Mouse (Mus musculus): ENCODE results near the gene Tmem100.

Tmem100 gene

GRCm38 (mm10) chr11:90029841-90030398 is at the start of gene Tmem100:
Gene Tmem100, plus strand, starts transcription at chr11:90030348.
- DNase-seq, result no peak

- DNase-seq, result no peak
These were observed 47.2 kb upstream of the Tmem100 start for GRCm38 (mm10) chr11:89982918-89983317.

- DNase-seq, result no peak
These were observed 45.7 kb upstream of the Tmem100 start for GRCm38 (mm10) chr11:89984436-89984835.

GRCm38 (mm10) chr11:89985200-89986187 is 44.7 kb upstream of the Tmem100 start:
- DNase-seq, result no peak

DNA sequence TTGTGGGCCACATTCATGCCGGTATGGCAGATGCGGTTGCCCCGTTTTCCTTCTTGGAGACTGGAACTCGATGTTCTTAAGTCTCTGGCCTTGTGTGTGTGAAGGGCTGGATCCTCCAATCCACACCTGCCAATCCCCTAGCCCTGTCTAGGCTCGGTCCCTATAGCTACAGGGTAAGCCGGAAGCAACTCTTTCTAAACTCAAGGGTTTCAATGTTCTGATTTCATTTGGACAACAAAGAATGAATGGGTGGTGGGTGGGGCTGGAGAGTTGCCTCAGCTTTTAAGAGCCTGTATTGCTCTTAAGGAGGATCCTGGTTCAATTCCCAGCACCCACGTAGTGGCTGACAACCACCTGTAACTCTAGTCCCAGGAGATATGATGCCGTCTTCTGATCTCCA is 43.6 kb upstream of the Tmem100 start:
- no peak for DNase-seq

- peak; percentile 34 for DNase-seq
These were observed 41.1 kb upstream of the Tmem100 start for GRCm38 (mm10) chr11:89988936-89989589.

- DNase-seq, result no peak
These were observed 38.5 kb upstream of the Tmem100 start for GRCm38 (mm10) chr11:89991661-89992060.

DNA sequence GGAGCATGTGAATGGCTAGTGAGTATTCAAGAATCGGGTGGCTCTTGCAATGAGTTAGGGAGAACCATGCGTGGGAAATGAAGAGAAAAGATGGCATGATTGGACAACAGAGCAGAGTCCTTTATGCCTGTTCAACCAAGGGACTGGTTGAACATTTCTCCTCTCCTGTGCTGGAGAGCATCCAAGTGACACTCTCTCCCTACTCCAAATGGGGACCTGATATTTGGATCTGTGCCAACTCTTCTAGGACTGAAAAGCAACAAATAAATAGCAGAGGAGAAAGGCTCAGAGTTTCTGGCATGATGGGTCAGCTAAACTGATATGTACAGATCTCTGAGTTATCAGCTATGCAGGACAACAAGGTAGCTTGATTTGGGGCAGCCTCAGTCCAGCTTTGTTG is 35.4 kb upstream of the Tmem100 start:
- DNase-seq, result no peak

DNA sequence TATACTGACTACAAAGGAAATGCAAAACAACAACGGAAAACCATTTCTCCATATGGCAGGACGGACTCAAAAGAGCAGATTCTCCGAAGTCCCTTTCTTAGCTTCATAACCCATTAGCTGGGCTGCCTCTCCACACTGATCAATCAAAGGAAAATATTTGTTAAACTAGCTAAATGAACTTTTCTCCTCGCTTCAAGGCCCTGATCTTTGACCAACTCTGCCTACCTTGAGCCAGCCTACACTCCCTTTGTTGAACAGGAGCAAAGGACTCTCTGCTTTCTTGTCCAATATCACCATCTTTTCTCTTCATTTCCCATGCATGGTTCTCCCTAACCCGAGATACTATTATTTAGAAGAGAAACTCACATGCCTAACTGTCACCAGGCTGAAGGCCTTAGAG is 34.6 kb upstream of the Tmem100 start:
- DNase-seq, result no peak

GRCm38 (mm10) chr11:89996406-89996805 is 33.7 kb upstream of the Tmem100 start:
- no peak for DNase-seq

DNA sequence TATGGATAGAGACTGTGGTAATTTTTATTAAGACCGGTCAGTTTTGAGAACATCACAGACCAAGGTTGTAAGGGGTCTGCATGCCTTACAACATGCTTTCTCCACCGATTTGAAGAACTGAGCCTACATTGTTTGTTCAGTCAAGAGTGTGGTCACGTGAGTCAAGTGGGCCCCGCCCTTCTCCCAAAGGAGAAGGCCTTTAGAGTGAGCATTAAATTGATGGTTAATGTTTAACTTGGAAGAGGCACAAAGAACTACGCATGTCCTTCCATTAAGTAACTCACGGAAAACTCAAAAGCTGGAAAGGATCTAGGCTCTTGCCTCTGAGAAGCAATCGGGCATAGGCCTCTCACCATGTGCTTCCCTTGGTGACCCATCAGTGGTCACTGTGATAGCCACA is 33.3 kb upstream of the Tmem100 start:
- no peak for DNase-seq

GRCm38 (mm10) chr11:89998996-89999770 is 31.0 kb upstream of the Tmem100 start:
- DNase-seq, result no peak

GRCm38 (mm10) chr11:90000666-90001065 is 29.5 kb upstream of the Tmem100 start:
- no peak for DNase-seq

DNA sequence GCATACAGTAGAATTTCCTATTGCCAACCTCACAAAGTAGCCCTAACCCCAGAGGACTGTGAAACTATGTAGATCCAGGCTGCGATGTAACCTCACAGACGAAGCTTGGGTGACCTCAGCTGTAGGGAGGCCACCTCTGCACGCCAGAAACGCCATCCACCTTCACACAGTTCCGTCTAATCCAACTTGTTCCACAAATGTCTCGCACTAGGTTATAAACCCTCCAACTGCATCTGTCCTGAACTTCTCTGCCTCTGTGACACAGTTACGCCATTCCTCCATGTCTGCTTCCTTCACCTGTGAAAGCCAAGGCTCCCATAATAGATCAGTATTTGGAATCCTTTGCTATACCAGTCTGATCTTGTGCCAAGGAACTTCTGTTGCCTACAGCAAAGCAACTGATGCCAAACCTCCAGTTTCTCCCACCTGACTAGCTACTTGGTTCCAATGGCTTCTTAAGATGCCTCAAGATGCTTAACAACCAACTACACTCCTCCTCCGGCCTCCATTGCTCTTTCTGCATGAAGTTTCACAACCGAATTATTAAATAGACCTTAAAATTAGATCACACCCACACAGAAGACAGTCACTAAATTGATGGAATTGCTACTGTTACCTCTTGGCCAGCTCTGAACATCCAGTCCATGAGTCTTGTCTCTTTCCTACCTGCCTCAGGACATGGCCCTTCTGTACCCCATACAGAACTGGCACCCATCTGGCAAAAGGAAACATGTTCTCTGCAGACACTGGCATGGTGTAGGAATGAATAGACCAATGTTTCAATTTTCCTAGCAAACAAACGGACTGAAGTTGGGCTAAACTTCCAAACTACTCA is 28.5 kb upstream of the Tmem100 start:
- no peak for DNase-seq

DNA sequence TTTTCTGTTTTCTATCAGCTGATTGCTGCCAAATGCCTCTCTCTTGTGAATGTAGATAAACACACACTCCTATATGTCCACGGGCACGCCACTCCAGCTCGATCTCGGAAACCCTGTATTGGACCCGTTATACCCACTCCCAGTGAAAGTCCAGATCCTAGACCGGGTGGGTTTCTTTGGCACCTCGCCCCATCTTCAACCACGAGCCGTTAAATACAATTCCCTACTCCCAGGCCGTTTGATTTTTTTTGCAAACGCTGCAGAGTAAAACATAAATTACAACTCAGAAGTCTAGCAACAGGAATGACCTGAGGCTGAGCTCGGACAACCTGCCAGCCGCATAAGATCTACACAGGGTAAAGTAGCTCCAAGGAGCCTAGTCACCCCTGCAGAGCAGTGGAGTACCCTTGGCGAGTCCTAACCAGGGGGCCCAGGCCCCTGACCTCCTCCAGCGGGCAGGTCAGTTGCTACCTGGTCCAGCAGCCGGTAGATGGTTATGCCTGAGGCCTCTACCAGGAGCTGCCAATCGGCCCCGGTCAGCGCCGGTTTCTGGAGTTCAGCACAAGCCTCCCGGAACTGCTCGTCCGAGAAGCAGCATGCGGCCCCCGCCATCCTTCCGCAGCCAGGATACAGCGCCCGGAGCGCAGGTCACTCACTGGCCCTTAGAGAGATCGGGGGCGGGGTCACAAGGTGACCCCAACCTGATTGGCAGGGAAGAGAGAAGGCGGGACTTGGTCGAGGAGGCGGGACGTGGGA is 27.7 kb upstream of the Tmem100 start, which contains the start of gene Pctp:
Gene Pctp (minus strand): TSS at position 664 of the 756 bp plus-strand sequence.
- peak; percentile 77 for DNase-seq

- DNase-seq, result no peak
These were observed 27.2 kb upstream of the Tmem100 start for GRCm38 (mm10) chr11:90002987-90003348.

- DNase-seq, result no peak
These were observed 26.8 kb upstream of the Tmem100 start for GRCm38 (mm10) chr11:90003386-90003785.

DNA sequence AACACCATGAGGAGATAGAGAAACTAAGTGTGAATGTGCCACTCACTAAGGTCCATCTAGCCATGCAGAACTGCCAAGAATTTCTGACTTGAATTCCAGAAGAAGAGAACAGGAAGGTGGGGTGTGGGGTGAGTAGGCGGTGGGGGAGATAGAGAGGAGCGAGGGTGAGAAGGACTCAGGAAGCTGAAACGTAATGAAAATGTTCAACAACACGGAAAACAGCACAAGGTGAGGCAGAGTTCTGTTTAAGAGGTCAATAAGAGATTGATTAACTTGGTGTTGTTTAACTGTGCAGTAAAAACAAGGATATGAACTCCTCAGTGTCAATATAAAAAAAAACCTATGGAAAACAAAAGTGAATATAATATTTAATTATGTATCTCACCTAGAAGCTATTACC is 24.0 kb upstream of the Tmem100 start:
- DNase-seq, result no peak

- no peak for DNase-seq
These were observed 22.2 kb upstream of the Tmem100 start for GRCm38 (mm10) chr11:90007791-90008531.

GRCm38 (mm10) chr11:90013657-90014056 is 16.5 kb upstream of the Tmem100 start:
- DNase-seq, result no peak

Measured in cerebellum, adult 11 months (tissue).